Mouse (Mus musculus) C2C12 (cell line): ENCODE measurements at regions not wholly inside any gene's neighbourhood (a gene's known extent, or its start where the extent isn't known, plus 50 kb on each side); places are given as distances from the start of the nearest gene placed in this dataset.

ENCODE experiments used
- H3K27me3 ChIP-seq: one replicate; pipeline ENCODE4 v1.6.1; 2011; ENCODE audit not compliant: control insufficient read depth, insufficient read depth, insufficient read length
- H3K36me3 ChIP-seq: one replicate; pipeline ENCODE4 v1.6.1; 2011; ENCODE audit not compliant: control insufficient read depth, insufficient read depth
- H3K4me3 ChIP-seq: one replicate; pipeline ENCODE4 v1.5.1; 2011; ENCODE audit warnings: mild to moderate bottlenecking, control low read depth; ENCODE audit not compliant: poor library complexity, insufficient read depth, severe bottlenecking
- H3K79me2 ChIP-seq: one replicate; pipeline ENCODE4 v1.6.1; 2011; ENCODE audit not compliant: control insufficient read depth, insufficient read depth
- H3K79me3 ChIP-seq: one replicate; pipeline ENCODE4 v1.6.1; 2011; ENCODE audit warnings: low read depth, control low read depth
- H3ac ChIP-seq: one replicate; pipeline ENCODE3; 2011; ENCODE audit warnings: low read depth; ENCODE audit not compliant: control insufficient read depth, insufficient read length
- CEBPB ChIP-seq: IDR thresholded peaks from one replicate; pipeline ENCODE4 v1.6.1; 2011; ENCODE audit warnings: low read depth, mild to moderate bottlenecking, control low read depth, moderate library complexity
- CTCF ChIP-seq: IDR thresholded peaks from one replicate; pipeline ENCODE4 v1.5.1; 2011; ENCODE audit not compliant: control insufficient read depth, insufficient read depth, insufficient read length
- FOSL1 ChIP-seq: IDR thresholded peaks from one replicate; pipeline ENCODE4 v1.8.0; 2011; ENCODE audit warnings: mild to moderate bottlenecking, low read length; ENCODE audit not compliant: poor library complexity, insufficient read depth, severe bottlenecking
- MAX ChIP-seq: IDR thresholded peaks from one replicate; pipeline ENCODE4 v1.6.1; 2011; ENCODE audit warnings: mild to moderate bottlenecking, control low read depth
- MYOD1 ChIP-seq: IDR thresholded peaks from one replicate; pipeline ENCODE4 v1.6.1; 2011; ENCODE audit warnings: low read depth; ENCODE audit not compliant: control insufficient read depth, insufficient read length
- MYOG ChIP-seq: IDR thresholded peaks from one replicate; pipeline ENCODE4 v1.6.1; 2011; ENCODE audit not compliant: control insufficient read depth, insufficient read length; ENCODE audit errors: extremely low read depth
- USF1 ChIP-seq: IDR thresholded peaks from one replicate; pipeline ENCODE4 v1.6.1; 2011; ENCODE audit warnings: low read depth, mild to moderate bottlenecking, control low read depth, moderate library complexity

DNA sequence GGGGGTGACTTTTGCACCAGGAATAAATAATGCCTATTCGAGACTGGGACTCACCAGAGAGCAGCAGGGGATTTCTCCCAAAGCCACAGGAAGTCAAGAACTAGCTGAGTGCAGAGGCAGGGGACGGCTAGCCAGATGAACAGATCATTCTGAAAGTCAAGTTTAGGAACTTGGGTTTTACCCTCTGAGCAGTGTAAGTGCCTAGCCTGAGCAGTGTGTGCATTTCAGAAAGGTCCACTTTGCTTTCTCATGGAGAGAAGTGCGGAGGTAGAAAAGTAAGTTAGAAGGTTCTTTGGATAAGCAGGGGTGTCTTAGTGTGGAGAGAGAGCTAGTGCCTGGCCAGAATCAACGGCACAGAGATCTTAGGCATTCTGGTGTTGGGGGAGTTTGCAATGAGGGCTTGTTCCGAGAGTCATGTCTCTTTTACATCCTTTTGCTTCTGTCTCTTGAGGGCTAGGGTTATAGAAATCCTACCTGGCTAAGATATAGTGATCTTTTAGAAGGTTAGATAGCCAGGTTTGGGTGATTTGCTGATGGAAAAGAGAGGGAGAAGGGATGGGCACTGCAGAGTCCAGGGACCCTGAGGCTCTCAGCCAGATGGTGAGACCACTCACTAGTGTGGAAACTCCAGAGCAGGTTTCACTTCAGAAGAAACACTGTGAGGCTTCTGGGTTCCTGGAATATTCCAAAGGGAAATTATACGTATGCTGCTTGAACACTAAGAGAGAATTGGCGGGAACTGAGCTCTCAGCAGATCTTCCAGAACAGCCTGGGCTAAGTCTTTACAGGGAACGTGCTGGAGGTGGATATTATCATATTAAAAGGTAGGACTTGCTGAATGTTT, 68.8 kb upstream of the Tgfbr2 start:
- H3K79me3 ChIP-seq: no peaks in the 10 kb centered on the region
- no peak overlapping the region for H3ac ChIP-seq
- H3K36me3 ChIP-seq: no peaks in the 10 kb centered on the region
- no peak overlapping the region for H3K4me3 ChIP-seq
- TF ChIP-seq CEBPB (no peak), MYOG (no peak), FOSL1 (no peak), USF1 (no peak), MAX (no peak), MYOD1 (no peak), CTCF (no peak)
- H3K79me2 ChIP-seq: no peaks in the 10 kb centered on the region
- no peaks in the 10 kb centered on the region for H3K27me3 ChIP-seq

DNA sequence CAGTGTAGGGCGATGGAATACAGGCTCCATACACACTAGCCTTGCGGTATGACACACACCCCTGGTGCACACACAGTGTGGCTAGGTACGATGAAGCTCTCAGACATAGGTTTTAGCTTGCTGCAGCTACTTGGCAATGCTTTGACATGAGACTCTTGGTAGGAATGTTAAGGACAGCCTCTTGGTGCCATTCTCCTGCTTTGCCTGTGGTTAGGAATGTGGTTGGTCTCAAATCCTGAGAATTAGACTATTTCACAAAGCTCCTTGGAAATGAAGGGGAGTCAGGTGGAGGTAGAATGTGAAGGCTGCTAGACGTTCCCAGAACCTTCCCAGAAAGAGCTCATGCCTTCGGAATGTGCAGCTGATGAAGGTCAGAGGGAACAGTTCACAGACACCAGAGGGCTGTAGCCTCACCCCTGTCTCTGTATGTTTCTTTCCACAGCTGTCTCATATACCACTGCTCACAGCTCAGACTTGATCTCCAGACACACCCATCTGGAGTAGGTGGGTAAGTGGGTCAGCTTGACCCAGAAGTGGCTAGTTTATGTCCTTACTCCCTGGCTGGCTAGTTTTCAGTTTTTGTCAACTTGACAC, 66.9 kb upstream of the Tgfbr2 start:
- Histone ChIP-seq H3ac (no peak overlapping the region), H3K79me3 (no peaks in the 10 kb centered on the region), H3K4me3 (no peak overlapping the region), H3K36me3 (no peaks in the 10 kb centered on the region), H3K27me3 (no peaks in the 10 kb centered on the region), H3K79me2 (no peaks in the 10 kb centered on the region)
- TF ChIP-seq MYOG (no peak), FOSL1 (no peak), USF1 (no peak), CEBPB (no peak), CTCF (no peak), MYOD1 (no peak), MAX (no peak)

GRCm38 (mm10) chr9:116241290-116241689, 66.1 kb upstream of the Tgfbr2 start:
- Histone ChIP-seq H3K27me3 (no peaks in the 10 kb centered on the region), H3K79me2 (no peaks in the 10 kb centered on the region), H3ac (no peak overlapping the region), H3K79me3 (no peaks in the 10 kb centered on the region), H3K4me3 (no peak overlapping the region), H3K36me3 (no peaks in the 10 kb centered on the region)
- TF ChIP-seq CTCF: no peak
- no peak for TF ChIP-seq USF1
- no peak for TF ChIP-seq MYOG
- TF ChIP-seq FOSL1: no peak
- no peak for TF ChIP-seq MYOD1
- TF ChIP-seq CEBPB: no peak
- TF ChIP-seq MAX: no peak

DNA sequence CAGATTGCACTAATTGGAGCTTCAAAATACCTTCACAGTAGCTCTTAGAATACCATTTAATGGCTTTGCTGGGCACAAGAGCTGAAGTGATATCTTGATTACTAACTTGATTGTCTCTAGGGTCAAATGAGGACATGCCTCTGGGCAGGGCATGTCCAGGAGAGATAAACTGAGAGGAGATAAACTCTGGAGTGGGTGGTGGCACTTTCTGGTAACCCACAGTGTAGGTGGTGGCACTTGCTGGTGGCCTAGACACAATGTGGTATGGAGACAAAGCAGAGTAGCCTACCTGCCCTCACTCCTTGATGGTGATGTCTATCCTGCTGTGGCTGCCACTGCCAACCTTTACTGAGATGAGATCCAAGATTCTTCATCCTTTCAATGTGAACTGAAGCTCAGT, 61.7 kb upstream of the Tgfbr2 start:
- Histone ChIP-seq H3K4me3 (no peak overlapping the region), H3K36me3 (no peaks in the 10 kb centered on the region), H3K79me2 (no peaks in the 10 kb centered on the region), H3ac (no peak overlapping the region), H3K79me3 (no peaks in the 10 kb centered on the region), H3K27me3 (no peaks in the 10 kb centered on the region)
- TF ChIP-seq MYOD1 (no peak), MAX (no peak), CEBPB (no peak), CTCF (no peak), FOSL1 (no peak), USF1 (no peak), MYOG (no peak)

DNA sequence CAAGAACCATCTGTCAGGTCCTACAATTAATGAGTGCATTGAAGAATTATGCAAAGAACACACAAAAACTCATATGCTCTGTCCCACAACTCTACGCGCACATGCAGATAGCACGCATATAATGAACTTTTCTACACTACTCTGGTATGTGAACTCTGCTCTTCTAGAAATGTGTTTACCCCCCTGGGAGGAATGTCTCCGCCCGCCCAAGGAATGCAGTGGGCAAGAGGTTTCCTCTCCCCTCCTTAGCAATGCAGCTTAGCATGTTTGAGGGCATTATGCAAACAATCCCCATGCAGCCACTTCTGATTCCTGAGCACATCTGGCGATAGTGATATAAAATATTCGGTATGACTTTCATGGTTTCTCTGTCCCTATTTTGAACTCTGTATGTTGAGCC, 59.0 kb upstream of the Tgfbr2 start:
- Histone ChIP-seq H3K27me3 (no peaks in the 10 kb centered on the region), H3ac (no peak overlapping the region), H3K4me3 (no peak overlapping the region), H3K36me3 (no peaks in the 10 kb centered on the region), H3K79me3 (no peaks in the 10 kb centered on the region), H3K79me2 (no peaks in the 10 kb centered on the region)
- TF ChIP-seq CTCF: no peak
- no peak for TF ChIP-seq USF1
- TF ChIP-seq MYOD1: no peak
- no peak for TF ChIP-seq FOSL1
- TF ChIP-seq MYOG: no peak
- no peak for TF ChIP-seq CEBPB
- no peak for TF ChIP-seq MAX
